Mouse (Mus musculus): ENCODE results near the gene Vwa3b. TPM values are rescaled to one million over a fixed set of nuclear protein-coding genes. Genes with fewer than 3 reads are reported as not detected.

Vwa3b gene
- polyA plus RNA-seq, 1 experiment from 2014 or later = 0.11 TPM

DNA sequence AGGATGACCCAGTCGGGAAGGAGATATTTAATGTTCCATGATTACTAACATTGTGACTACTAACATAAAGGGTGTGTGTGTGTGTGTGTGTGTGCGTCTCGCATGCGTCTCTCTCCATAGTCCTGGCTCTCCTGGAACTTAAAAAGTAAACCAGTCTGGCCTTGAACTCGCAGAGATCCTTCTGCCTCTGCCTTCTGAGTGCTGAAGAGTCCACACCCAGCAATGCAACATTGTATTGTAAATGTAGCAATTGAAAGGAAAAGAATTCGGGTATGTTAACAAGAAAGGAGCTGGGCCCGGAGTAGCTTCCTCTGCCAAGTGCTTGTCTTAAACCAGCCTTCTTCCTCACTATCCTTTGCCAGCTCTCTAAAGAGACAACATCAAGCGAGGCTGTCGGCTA lies 186.0 kb downstream of the Vwa3b start:
- H3K36me3 ChIP-seq (ENCODE audit: control insufficient read depth, insufficient read depth) = no peaks in the 10 kb centered on the region
- no peaks in the 10 kb centered on the region for H3K4me1 ChIP-seq (ENCODE audit: control insufficient read depth, insufficient read depth, low read length)
- WGBS = 84% methylated on average over 9 of the region's 9 CpGs
- H3K4me2 ChIP-seq (ENCODE audit: low read depth, low read length) = no peak overlapping the region
- no peak for ATAC-seq (replicated peaks; ENCODE audit: extremely low read depth, insufficient read depth, low FRiP score)
- no peaks in the 10 kb centered on the region; the same call in 1 of the 2 replicates for H3K9me3 ChIP-seq (replicated peaks; ENCODE audit: control insufficient read depth, low read length)
- H3K27ac ChIP-seq (ENCODE audit: low read length) = no peak overlapping the region
- peaks cover 4% of the 10 kb centered on the region; the same call in 1 of the 2 replicates for H3K27me3 ChIP-seq (ENCODE audit: control insufficient read depth, insufficient read depth, low read length)
- H3K9ac ChIP-seq (ENCODE audit: low read length) = no peak overlapping the region
- H3K4me3 ChIP-seq (ENCODE audit: low read length) = no peak overlapping the region

DNA sequence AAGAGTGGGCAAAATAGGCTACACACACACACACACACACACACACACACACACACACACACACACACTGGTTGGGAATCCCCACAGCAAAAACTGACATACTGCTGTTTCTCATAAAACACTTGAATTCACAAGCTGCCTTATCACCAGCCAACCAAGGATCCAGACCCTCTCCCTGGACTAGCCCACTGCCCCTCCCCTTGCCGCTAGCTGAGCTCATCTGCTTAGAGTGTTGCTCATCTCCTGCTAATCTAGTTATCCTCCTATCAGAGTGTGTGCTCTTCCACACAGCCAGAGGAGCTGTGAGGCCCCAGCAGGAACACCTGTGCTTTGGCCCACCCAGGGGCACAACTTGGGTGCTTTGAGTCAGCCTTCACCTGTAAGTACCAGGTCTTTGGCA lies 187.7 kb downstream of the Vwa3b start, which contains the start of gene Cnga3:
TSS of gene Cnga3 (plus strand) at position 291 of the 400 bp plus-strand sequence.
- Histone ChIP-seq H3K9ac (ENCODE audit: low read length) (no peak within 1 kb of the TSS), H3K27me3 (ENCODE audit: control insufficient read depth, insufficient read depth, low read length) (peaks cover 14% of the 10 kb centered on the region), H3K27ac (ENCODE audit: low read length) (no peak within 1 kb of the TSS), H3K4me3 (ENCODE audit: low read length) (no peak within 1 kb of the TSS), H3K4me2 (ENCODE audit: low read depth, low read length) (no peak within 1 kb of the TSS), H3K36me3 (ENCODE audit: control insufficient read depth, insufficient read depth) (no peaks in the 10 kb centered on the region), H3K4me1 (ENCODE audit: control insufficient read depth, insufficient read depth, low read length) (no peaks in the 10 kb centered on the region), H3K9me3 (replicated peaks; ENCODE audit: control insufficient read depth, low read length) (no peaks in the 10 kb centered on the region; the same call in 1 of the 2 replicates)
- 53% methylated on average over 1 of the region's 1 CpGs for WGBS
- ATAC-seq (replicated peaks; ENCODE audit: extremely low read depth, insufficient read depth, low FRiP score) = no peak

DNA sequence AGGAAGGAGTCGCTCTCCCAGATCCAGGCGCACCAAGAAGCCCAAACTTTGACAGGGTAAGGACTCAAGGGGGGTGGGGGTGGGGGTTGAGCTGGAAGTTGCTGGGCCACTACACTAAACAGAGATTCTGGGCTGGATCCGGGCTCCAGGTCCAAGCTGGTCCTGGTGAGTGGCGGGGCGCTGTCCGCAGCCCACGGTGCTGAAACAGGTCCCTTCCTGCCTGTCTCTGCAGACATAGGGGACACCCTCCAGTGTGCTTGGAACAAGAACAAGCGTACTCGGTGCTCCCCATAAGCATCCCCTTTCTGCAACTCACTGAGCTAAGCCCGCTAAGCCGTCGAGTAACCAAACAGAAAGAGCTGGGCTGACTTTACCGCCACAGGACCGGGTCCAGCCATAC lies 192.0 kb downstream of the Vwa3b start:
- Histone ChIP-seq H3K4me2 (ENCODE audit: low read depth, low read length) (no peak overlapping the region), H3K4me1 (ENCODE audit: control insufficient read depth, insufficient read depth, low read length) (no peaks in the 10 kb centered on the region), H3K27me3 (ENCODE audit: control insufficient read depth, insufficient read depth, low read length) (peaks cover 16% of the 10 kb centered on the region), H3K4me3 (ENCODE audit: low read length) (no peak overlapping the region), H3K9me3 (replicated peaks; ENCODE audit: control insufficient read depth, low read length) (no peaks in the 10 kb centered on the region), H3K9ac (ENCODE audit: low read length) (no peak overlapping the region), H3K27ac (ENCODE audit: low read length) (no peak overlapping the region), H3K36me3 (ENCODE audit: control insufficient read depth, insufficient read depth) (no peaks in the 10 kb centered on the region)
- 7% methylated on average over 14 of the region's 14 CpGs for WGBS
- ATAC-seq (replicated peaks; ENCODE audit: extremely low read depth, insufficient read depth, low FRiP score) = no peak

DNA sequence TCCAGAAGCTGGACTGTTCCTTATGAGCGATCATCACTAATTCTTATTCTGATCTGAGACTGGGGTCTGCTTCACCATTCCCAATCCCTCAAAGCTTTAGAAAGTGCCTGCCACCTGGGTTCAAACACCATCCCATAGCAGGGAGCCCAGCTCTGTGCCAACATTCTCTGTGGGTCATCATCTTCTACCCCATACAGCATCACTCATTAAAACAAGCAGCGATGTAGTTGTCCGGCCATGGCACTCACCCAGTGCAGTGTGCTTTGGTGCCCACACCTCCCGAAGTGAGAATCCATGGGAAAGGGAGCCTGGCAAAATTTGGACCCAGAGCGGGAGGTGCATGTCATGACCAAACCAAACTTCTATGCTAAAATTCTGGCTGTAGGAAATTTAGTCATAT lies 193.2 kb downstream of the Vwa3b start:
- Histone ChIP-seq H3K4me3 (ENCODE audit: low read length) (no peak overlapping the region), H3K4me1 (ENCODE audit: control insufficient read depth, insufficient read depth, low read length) (no peaks in the 10 kb centered on the region), H3K27me3 (ENCODE audit: control insufficient read depth, insufficient read depth, low read length) (peaks cover 16% of the 10 kb centered on the region), H3K4me2 (ENCODE audit: low read depth, low read length) (no peak overlapping the region), H3K9ac (ENCODE audit: low read length) (no peak overlapping the region), H3K36me3 (ENCODE audit: control insufficient read depth, insufficient read depth) (no peaks in the 10 kb centered on the region), H3K9me3 (replicated peaks; ENCODE audit: control insufficient read depth, low read length) (no peaks in the 10 kb centered on the region), H3K27ac (ENCODE audit: low read length) (no peak overlapping the region)
- WGBS = 79% methylated on average over 5 of the region's 5 CpGs
- no peak for ATAC-seq (replicated peaks; ENCODE audit: extremely low read depth, insufficient read depth, low FRiP score)

DNA sequence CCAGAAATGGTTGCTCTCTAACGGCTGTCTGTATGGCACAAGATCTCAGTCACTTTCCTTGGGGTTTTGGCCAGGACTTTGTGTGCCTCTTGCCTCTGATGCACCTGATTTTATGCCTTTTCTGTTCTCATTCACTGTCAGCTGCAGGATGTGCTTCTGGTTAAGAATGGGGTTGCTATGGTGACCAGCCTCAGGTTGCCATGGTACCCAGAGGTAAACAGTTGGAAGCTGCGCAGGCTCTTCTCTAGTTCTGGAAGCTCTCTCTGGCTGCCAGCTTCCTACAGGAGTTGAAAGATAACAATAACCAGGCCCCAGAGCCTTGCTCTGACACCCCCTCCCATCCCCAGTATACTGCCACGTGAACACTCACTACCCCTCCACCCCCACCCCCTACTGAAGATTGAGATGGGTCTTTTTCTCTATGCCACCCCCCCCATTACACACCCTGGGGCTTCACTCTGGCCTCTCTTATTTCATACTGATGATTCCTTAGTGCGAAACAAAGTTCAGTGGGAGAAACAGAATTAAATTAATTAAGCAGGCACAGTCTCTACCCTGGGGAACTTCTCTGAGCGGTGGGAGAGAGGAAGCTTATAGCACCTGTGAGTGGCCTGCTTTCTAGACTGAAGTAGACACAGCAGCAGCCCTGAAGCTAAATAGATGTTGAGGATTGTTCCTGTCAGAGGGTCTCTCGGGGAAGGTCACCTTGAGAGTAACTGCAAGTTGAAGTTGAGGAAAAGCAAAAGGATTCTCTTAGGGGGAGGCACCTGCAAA lies 193.9 kb downstream of the Vwa3b start:
- H3K4me2 ChIP-seq (ENCODE audit: low read depth, low read length) = no peak overlapping the region
- no peak overlapping the region for H3K9ac ChIP-seq (ENCODE audit: low read length)
- no peak overlapping the region for H3K27ac ChIP-seq (ENCODE audit: low read length)
- no peaks in the 10 kb centered on the region for H3K4me1 ChIP-seq (ENCODE audit: control insufficient read depth, insufficient read depth, low read length)
- ATAC-seq (replicated peaks; ENCODE audit: extremely low read depth, insufficient read depth, low FRiP score) = no peak
- H3K9me3 ChIP-seq (replicated peaks; ENCODE audit: control insufficient read depth, low read length) = no peaks in the 10 kb centered on the region
- H3K27me3 ChIP-seq (ENCODE audit: control insufficient read depth, insufficient read depth, low read length) = peaks cover 16% of the 10 kb centered on the region
- no peaks in the 10 kb centered on the region for H3K36me3 ChIP-seq (ENCODE audit: control insufficient read depth, insufficient read depth)
- 47% methylated on average over 6 of the region's 6 CpGs for WGBS
- no peak overlapping the region for H3K4me3 ChIP-seq (ENCODE audit: low read length)

DNA sequence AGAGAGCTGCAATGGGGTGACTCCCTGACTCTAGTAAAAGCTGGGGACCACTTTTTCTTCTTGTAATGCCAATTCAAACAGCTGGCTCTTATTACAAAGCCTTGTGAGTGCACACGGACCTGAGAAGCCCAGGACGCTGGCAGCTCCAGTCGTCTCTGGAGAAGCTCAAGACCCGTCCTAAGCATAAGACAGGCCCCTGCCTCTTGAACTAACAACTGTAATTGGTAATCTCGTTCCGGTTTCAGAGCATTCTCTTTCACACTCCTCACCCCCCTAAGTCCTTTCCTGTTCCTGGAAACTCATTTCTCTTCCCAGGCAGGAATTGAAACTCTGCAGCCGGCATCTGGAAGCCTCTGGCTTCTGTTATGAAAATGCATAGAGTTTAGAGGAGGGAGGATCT lies 195.6 kb downstream of the Vwa3b start:
- H3K9ac ChIP-seq (ENCODE audit: low read length) = no peak overlapping the region
- 37% methylated on average over 7 of the region's 7 CpGs for WGBS
- H3K4me3 ChIP-seq (ENCODE audit: low read length) = no peak overlapping the region
- ATAC-seq (replicated peaks; ENCODE audit: extremely low read depth, insufficient read depth, low FRiP score) = no peak
- H3K27ac ChIP-seq (ENCODE audit: low read length) = no peak overlapping the region
- H3K9me3 ChIP-seq (replicated peaks; ENCODE audit: control insufficient read depth, low read length) = no peaks in the 10 kb centered on the region
- H3K4me2 ChIP-seq (ENCODE audit: low read depth, low read length) = no peak overlapping the region
- no peaks in the 10 kb centered on the region for H3K36me3 ChIP-seq (ENCODE audit: control insufficient read depth, insufficient read depth)
- no peaks in the 10 kb centered on the region for H3K4me1 ChIP-seq (ENCODE audit: control insufficient read depth, insufficient read depth, low read length)
- peaks cover 12% of the 10 kb centered on the region for H3K27me3 ChIP-seq (ENCODE audit: control insufficient read depth, insufficient read depth, low read length)

DNA sequence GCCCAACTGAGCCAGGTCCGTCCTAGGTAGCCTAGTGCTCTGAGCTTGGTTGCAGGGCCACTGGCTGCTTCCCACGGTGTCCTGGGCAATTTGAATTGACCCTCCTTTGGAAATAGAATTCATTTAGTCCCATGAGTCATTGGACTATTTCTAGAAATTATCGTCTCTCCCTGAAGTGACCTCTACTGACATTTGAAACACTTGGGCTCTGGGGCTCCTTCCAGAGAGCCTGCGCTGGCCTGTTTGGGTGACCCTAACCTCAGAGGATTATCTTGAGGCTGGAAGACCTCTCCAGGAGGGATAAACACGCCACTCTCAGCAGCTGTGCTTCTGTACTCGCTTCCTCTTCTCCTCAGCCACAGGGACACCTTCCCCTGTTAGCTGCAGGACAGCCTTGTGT lies 204.0 kb downstream of the Vwa3b start:
- Histone ChIP-seq H3K9ac (ENCODE audit: low read length) (no peak overlapping the region), H3K27me3 (ENCODE audit: control insufficient read depth, insufficient read depth, low read length) (no peaks in the 10 kb centered on the region), H3K4me2 (ENCODE audit: low read depth, low read length) (no peak overlapping the region), H3K4me1 (ENCODE audit: control insufficient read depth, insufficient read depth, low read length) (no peaks in the 10 kb centered on the region), H3K9me3 (replicated peaks; ENCODE audit: control insufficient read depth, low read length) (0 out of 2 replicates have a peak, but pooled peaks cover 5% of the 10 kb centered on the region), H3K27ac (ENCODE audit: low read length) (no peak overlapping the region), H3K4me3 (ENCODE audit: low read length) (no peak overlapping the region), H3K36me3 (ENCODE audit: control insufficient read depth, insufficient read depth) (no peaks in the 10 kb centered on the region)
- ATAC-seq (replicated peaks; ENCODE audit: extremely low read depth, insufficient read depth, low FRiP score) = no peak
- 60% methylated on average over 6 of the region's 6 CpGs for WGBS

DNA sequence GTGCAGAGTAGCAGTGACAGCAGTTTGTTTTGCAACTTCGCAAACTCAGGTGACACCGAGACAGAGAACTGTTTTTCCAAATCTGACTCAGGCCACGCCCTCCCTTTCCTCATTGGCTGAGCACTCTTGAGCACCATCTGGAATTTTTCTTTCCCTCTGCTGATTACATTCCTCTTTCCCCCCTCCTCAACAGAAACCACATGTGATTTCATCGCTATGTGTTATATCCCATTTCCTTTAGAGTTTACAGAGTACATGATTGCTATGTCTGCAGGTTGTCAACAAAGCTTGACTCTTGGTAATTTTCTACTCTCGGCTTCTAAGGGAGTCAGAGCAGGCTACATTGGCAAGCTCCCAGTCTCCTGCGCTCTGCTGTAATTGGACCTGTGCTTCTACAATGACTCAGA lies 204.9 kb downstream of the Vwa3b start:
- 46% methylated on average over 6 of the region's 6 CpGs for WGBS
- no peak; the same call in 1 of the 2 replicates for ATAC-seq (replicated peaks; ENCODE audit: extremely low read depth, insufficient read depth, low FRiP score)
- no peaks in the 10 kb centered on the region for H3K27me3 ChIP-seq (ENCODE audit: control insufficient read depth, insufficient read depth, low read length)
- no peak overlapping the region for H3K9ac ChIP-seq (ENCODE audit: low read length)
- H3K4me1 ChIP-seq (ENCODE audit: control insufficient read depth, insufficient read depth, low read length) = no peaks in the 10 kb centered on the region
- H3K27ac ChIP-seq (ENCODE audit: low read length) = no peak overlapping the region
- peak overlapping the region; percentile 10; the same call in 1 of the 2 replicates for H3K4me2 ChIP-seq (ENCODE audit: low read depth, low read length)
- H3K9me3 ChIP-seq (replicated peaks; ENCODE audit: control insufficient read depth, low read length) = 0 out of 2 replicates have a peak, but pooled peaks cover 5% of the 10 kb centered on the region
- no peaks in the 10 kb centered on the region for H3K36me3 ChIP-seq (ENCODE audit: control insufficient read depth, insufficient read depth)
- no peak overlapping the region for H3K4me3 ChIP-seq (ENCODE audit: low read length)

All from heart, embryonic 16.5 days (tissue).